Mouse (Mus musculus): ENCODE measurements around the gene Cxcr5.

GRCm38 (mm10) chr9:44474327-44474726 is 87.3 kb downstream of the Cxcr5 start:
- TF ChIP-seq MAX (IDR thresholded peaks at IDR 0.05) (no peak), MYOG (IDR thresholded peaks at IDR 0.05; ENCODE audit: control insufficient read depth, extremely low read depth, insufficient read length) (no peak), CEBPB (IDR thresholded peaks at IDR 0.05; ENCODE audit: low read depth) (no peak), CTCF (IDR thresholded peaks at IDR 0.05; ENCODE audit: control insufficient read depth, insufficient read depth, insufficient read length) (no peak), USF1 (IDR thresholded peaks at IDR 0.05; ENCODE audit: low read depth) (no peak), MYOD1 (IDR thresholded peaks at IDR 0.05; ENCODE audit: control insufficient read depth, insufficient read length, low read depth) (no peak), FOSL1 (IDR thresholded peaks at IDR 0.05; ENCODE audit: insufficient read depth, low read length, poor library complexity, severe bottlenecking) (no peak)

Measured in C2C12 (cell line).